ENCODE assay signal across 8 mouse cellular contexts in genomic region chr19:16131831-16132230, GRCm38 (mm10). TPM values are rescaled to one million over a fixed set of nuclear protein-coding genes. Genes with fewer than 3 reads are reported as not detected.
A peak's percentile ranks its signal among the peaks of the same experiment; 100 is the strongest.
DNase-seq lines count a peak whose midpoint lies in the region; ATAC-seq and TF ChIP-seq lines count a peak whose summit lies in the region.

No protein-coding gene starts in this region.

- no peak for TF ChIP-seq CTCF in lung, adult 2 months (IDR thresholded peaks at IDR 0.05; ENCODE audit: insufficient read depth, low read length)

- H3K9ac ChIP-seq in embryonic facial prominence, embryonic 15.5 days = peak overlapping the region; percentile 95
- peak overlapping the region; percentile 99 for H3K9ac ChIP-seq in kidney, embryonic 14.5 days (ENCODE audit: low read depth, low read length)

- H3K4me1 ChIP-seq in lung, adult 2 months (ENCODE audit: control insufficient read depth, insufficient read depth, low read length) = peaks cover 20% of the 10 kb centered on the region
- H3K4me1 ChIP-seq in embryonic facial prominence, embryonic 15.5 days = peaks cover 22% of the 10 kb centered on the region
- peaks cover 26% of the 10 kb centered on the region for H3K4me1 ChIP-seq in kidney, embryonic 14.5 days (ENCODE audit: control insufficient read depth, insufficient read depth, low read length)

- peak overlapping the region; percentile 81 for H3ac ChIP-seq in myocyte (ENCODE audit: control insufficient read depth, insufficient read length)

- H3K79me2 ChIP-seq in myocyte (ENCODE audit: control insufficient read depth, insufficient read depth) = peaks cover 33% of the 10 kb centered on the region

- H3K36me3 ChIP-seq in embryonic facial prominence, embryonic 15.5 days = no peaks in the 10 kb centered on the region
- no peaks in the 10 kb centered on the region for H3K36me3 ChIP-seq in kidney, embryonic 14.5 days (ENCODE audit: control insufficient read depth, insufficient read depth, low read length)
- no peaks in the 10 kb centered on the region for H3K36me3 ChIP-seq in myocyte (ENCODE audit: control insufficient read depth, insufficient read depth)

- no peaks in the 10 kb centered on the region for H3K27me3 ChIP-seq in embryonic facial prominence, embryonic 15.5 days
- H3K27me3 ChIP-seq in kidney, embryonic 14.5 days (ENCODE audit: control insufficient read depth, insufficient read depth, low read length) = no peaks in the 10 kb centered on the region
- no peaks in the 10 kb centered on the region for H3K27me3 ChIP-seq in myocyte (ENCODE audit: control insufficient read depth, insufficient read depth, insufficient read length)

- DNase-seq in lung, adult 2 months = no peak
- no peak for DNase-seq in lung, postnatal 36 days
- no peak for DNase-seq in c-Kit-positive CD71-positive TER-119-positive erythroid progenitor cells, embryonic 14.5 days (ENCODE audit: low spot score)
- DNase-seq in T-cell, adult 2 months (ENCODE audit: low spot score) = no peak
- DNase-seq in yolk sac, embryonic 10.5 days (ENCODE audit: low spot score) = no peak

- TF ChIP-seq POLR2A in lung, adult 2 months (IDR thresholded peaks at IDR 0.05; ENCODE audit: borderline replicate concordance, extremely low read depth, low read depth, low read length) = no peak
- no peak for TF ChIP-seq POLR2A in myocyte (IDR thresholded peaks at IDR 0.05; ENCODE audit: insufficient read length, low read depth)

- peak overlapping the region; percentile 72 for H3K4me2 ChIP-seq in embryonic facial prominence, embryonic 15.5 days (replicated peaks)
- H3K4me2 ChIP-seq in kidney, embryonic 14.5 days (replicated peaks; ENCODE audit: low read depth, low read length) = peak overlapping the region; percentile 62
- H3K4me2 ChIP-seq in myocyte (ENCODE audit: low read depth) = peak overlapping the region; percentile 95

- WGBS in lung, adult 2 months = 6% methylated on average over 6 of the region's 6 CpGs
- 10% methylated on average over 6 of the region's 6 CpGs for WGBS in embryonic facial prominence, embryonic 15.5 days
- 8% methylated on average over 6 of the region's 6 CpGs for WGBS in kidney, embryonic 14.5 days

- no peaks in the 10 kb centered on the region for H3K9me3 ChIP-seq in embryonic facial prominence, embryonic 15.5 days (replicated peaks)
- H3K9me3 ChIP-seq in kidney, embryonic 14.5 days (ENCODE audit: control insufficient read depth, low read length) = no peaks in the 10 kb centered on the region

- ATAC-seq in embryonic facial prominence, embryonic 15.5 days (ENCODE audit: insufficient number of reproducible peaks, low FRiP score, low TSS enrichment, low read depth) = no peak
- ATAC-seq in kidney, embryonic 14.5 days (ENCODE audit: low FRiP score, low TSS enrichment) = no peak

- H3K27ac ChIP-seq in embryonic facial prominence, embryonic 15.5 days (replicated peaks) = peak overlapping the region; percentile 97
- peak overlapping the region; percentile 97 for H3K27ac ChIP-seq in kidney, embryonic 14.5 days (ENCODE audit: low read depth, low read length)

- peak overlapping the region; percentile 57 for H3K4me3 ChIP-seq in lung, adult 2 months (replicated peaks; ENCODE audit: extremely low read depth, low read depth, low read length)
- H3K4me3 ChIP-seq in embryonic facial prominence, embryonic 15.5 days (replicated peaks) = peak overlapping the region; percentile 80
- peak overlapping the region; percentile 80 for H3K4me3 ChIP-seq in kidney, embryonic 14.5 days (ENCODE audit: low read length)
- peak overlapping the region; percentile 51 for H3K4me3 ChIP-seq in myocyte

TF ChIP-seq in myocyte, 11 proteins besides CTCF, POLR2A, EP300 and RAD21:
- no peak for TF ChIP-seq POLR2AphosphoS2 (IDR thresholded peaks at IDR 0.05; ENCODE audit: insufficient read length, low read depth)
- no peak for TF ChIP-seq TCF12 (IDR thresholded peaks at IDR 0.05; ENCODE audit: insufficient read depth, poor library complexity, severe bottlenecking)
- no peak for TF ChIP-seq MAX (IDR thresholded peaks at IDR 0.05; ENCODE audit: low read depth)
- TF ChIP-seq CEBPB (IDR thresholded peaks at IDR 0.05; ENCODE audit: insufficient read depth, poor library complexity, severe bottlenecking) = no peak
- TF ChIP-seq REST (IDR thresholded peaks at IDR 0.05; ENCODE audit: insufficient read depth, insufficient read length) = no peak
- TF ChIP-seq MYOD1 (IDR thresholded peaks at IDR 0.05; ENCODE audit: control insufficient read depth in 1 of 3, insufficient read length in 2 of 3, low read depth in 2 of 3) = no peak
- no peak for TF ChIP-seq TCF3 (IDR thresholded peaks at IDR 0.05; ENCODE audit: insufficient read length, low read depth)
- TF ChIP-seq SRF (IDR thresholded peaks at IDR 0.05; ENCODE audit: control insufficient read depth, insufficient read length, low read depth) = no peak
- no peak for TF ChIP-seq MYOG (IDR thresholded peaks at IDR 0.05; ENCODE audit: control insufficient read depth in 1 of 3, insufficient read depth in 1 of 3, insufficient read length in 2 of 3, low read depth in 2 of 3)

RNA-seq across cellular contexts. Expression of gene Gnaq, which starts 0.8 kb away (rescaled TPM):
- 23.0 and 34.0 TPM in 2 replicates for polyA plus RNA-seq in lung, adult 2 months (2012; rRNA removed)
- 33.4 and 34.0 TPM in 2 replicates for polyA plus RNA-seq in embryonic facial prominence, embryonic 15.5 days (2015; fragmentation: Nextera tagmentation; extraction: Ambion mirVana)
- polyA plus RNA-seq in kidney, embryonic 14.5 days (2014; fragmentation: Nextera tagmentation; extraction: Ambion mirVana) = 18.3 and 26.1 TPM in 2 replicates
- polyA plus RNA-seq in myocyte (2012; fragmentation: generic; extraction: Trizol) = 8.3 TPM
